Mouse (Mus musculus) c-Kit-negative CD71-positive TER-119-positive erythroid progenitor cells, embryonic 14.5 days (primary cell): ENCODE data around the gene Pde4d.
"Not testable (repeated sequence)": the region's sequence is repeated elsewhere in the genome, so short reads cannot be mapped to it uniquely, and the experiment has no call there.

Source experiments
- DNase-seq: peaks from one replicate; pipeline ENCODE4 v3.0.0-alpha.2; 2013; ENCODE audit warnings: low read depth, low spot score

Pde4d gene

GRCm38 (mm10) chr13:109881161-109881857 lies 1431.6 kb downstream of the Pde4d start:
- DNase-seq: no peak

DNA sequence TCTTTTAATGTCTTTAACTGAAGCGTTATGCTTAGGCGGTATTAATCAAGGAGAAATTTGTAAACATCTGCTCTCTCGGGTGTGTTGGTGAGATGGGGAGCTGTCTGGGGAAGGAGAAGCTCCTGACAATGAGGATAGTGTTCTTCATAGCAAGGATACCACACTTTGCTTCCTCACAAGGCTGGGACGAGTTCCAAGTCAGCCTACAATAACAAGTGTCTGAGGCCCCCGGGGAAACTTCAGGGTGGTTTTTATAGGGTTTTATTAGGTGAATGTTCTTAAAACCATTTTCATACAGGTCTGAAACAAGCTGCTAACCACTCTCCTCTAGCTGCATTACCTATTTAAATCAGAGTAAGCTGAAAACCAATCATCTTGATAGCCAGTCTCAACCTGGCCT lies 1433.9 kb downstream of the Pde4d start:
- DNase-seq: no peak

GRCm38 (mm10) chr13:109884812-109885211 lies 1435.1 kb downstream of the Pde4d start:
- DNase-seq: no peak

GRCm38 (mm10) chr13:109888293-109888692 lies 1438.5 kb downstream of the Pde4d start:
- no peak for DNase-seq

DNA sequence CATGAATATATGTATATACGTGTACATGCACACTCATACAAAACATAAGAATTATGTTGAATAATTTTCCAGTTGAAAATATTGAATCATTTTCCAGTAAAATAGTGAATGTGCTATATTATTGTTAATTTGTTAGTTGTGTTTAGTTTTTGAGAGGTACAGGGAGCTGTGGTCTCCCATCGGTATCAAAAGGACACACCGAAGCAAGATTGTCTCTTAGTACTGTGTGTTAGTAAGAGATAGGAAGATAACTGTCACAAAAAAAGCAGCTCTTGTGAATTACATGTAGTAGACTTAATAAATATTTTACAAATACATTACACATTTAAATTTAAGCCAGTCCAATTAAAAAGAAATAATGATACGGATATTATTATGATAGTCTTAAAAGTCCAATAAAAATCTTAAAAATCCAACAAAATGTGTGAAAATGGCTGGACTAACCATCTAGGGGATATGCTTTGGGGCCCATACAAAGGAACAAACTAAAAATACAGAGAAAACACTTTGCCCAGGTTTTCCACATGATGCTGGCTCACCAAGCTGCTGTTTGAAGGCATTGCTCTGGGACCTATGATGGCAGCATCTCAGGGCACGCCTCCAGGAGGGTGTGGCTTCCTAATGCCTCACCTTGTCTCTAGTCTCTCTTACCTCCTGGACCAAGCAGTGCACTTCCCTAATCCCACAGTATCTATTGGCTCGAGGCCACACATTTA lies 1441.6 kb downstream of the Pde4d start:
- no peak for DNase-seq

DNA sequence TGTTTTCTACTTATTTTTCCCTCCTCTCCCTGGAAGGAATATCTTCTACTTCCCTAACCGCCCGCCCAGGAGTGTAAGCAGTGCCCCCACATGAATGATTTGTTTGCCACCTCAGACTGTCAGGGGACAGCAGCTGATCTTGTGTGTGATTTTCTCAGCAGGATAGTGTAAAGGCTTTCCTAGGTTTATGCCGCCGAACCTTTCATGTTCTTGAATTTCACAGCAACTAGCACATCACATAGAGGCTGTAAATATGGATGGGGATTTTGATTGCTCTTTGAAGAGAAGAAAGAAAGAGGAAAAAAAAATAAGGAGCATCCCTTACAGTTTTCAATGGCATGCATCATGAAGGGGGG lies 1442.1 kb downstream of the Pde4d start:
- DNase-seq: no peak

DNA sequence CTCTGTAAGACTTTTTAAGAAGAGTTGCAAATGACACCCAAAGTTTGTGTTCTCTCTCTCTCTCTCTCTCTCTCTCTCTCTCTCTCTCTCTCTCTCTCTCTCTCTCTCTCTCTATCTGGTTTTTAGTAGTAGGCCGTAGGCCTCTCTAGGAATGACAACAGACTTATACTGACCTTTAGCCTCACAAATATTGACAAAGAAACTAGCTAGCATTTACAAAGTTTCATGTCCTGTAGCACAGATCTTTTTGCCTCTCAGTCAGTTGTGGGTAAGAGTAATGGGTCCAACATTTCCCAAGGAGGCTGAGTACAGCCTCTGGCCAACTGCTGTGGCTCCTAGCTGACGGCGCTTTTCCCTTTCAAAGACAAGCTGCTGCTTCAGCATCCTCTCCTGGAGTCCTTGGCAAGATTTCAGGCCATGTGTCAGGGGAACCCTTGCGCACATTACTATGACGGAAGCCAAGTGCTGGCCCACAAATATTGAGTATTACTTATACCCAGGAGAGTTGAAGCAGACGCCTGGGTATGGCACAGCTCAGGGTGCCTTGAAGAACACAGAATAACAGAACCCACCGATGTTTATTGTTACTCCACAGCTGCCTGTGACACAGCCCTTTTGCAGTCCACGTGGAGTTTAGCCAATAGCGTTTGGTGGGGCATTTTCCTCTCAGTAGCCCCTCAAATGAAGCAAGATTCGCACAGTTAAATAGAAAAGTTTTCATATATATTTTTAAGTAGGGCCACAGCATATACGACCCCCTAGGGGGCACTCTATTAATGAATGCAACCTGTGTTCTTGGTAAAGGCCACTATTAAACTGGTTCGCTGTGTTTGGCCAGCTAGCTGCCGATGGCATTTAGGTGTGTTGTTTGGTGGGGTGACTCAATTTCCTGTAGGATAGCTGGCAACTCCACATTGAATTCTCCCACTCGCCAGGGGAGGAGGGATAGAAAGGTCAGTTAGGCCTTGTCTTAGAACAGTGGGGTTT lies 1450.0 kb downstream of the Pde4d start:
- DNase-seq: no peak

DNA sequence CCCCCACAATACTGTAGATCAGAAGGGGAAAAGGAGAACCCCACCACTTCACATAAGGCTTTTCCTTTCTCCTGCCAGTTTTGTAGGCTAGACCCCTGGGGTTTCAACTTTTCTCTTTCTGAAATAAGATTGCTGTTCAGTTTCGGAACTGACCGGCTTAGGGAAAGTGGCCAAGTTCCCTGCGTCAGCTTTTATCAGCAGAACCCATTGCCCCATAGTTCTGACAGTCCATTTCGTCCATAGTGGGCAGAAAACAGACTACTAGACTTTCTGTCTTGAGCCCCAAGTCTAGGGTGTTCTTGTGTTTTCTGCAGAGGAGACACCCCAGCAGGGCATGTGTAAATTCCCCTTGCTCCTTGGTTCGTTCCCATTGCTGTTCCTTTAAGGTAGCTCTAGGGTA lies 1452.1 kb downstream of the Pde4d start:
- DNase-seq: no peak

GRCm38 (mm10) chr13:109902460-109902854 lies 1452.7 kb downstream of the Pde4d start:
- not testable (repeated sequence) for DNase-seq

GRCm38 (mm10) chr13:109902855-109903763 lies 1453.4 kb downstream of the Pde4d start:
- no peak for DNase-seq

DNA sequence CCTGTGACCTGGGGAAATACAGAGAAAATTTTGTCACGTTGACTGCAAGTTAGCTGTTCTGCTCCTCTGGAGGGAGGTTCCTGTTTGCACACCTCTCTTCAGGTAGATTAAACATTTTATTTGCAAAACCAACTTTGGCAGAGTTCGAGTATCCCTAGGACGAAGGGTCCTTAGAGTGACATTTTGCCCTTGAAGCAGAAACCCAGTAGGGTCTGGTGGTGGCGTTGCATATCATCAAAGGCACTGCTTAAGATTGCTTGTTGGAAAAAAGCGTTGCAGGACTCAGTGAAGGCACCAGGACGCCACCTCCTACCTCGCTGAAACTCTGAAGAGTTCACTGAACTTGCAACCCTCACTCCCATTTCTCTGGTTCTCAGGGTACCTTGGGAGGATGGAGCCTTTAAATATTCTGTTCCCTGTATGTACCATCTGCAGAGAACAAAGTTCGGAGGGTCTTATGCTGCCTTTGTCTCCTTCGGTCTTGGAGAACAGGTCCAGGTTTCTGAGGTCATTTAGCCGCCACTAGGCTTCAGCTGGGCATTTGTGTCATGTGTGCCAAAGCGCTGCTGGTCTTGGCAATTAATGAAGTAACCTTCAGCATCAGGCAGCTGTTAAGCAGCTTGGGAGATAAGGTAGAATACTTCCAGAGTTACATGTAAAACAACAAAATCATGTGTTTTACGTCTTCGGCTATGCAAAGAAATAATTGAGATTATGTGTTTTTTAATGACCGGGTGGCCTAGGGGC lies 1454.2 kb downstream of the Pde4d start:
- DNase-seq: no peak

DNA sequence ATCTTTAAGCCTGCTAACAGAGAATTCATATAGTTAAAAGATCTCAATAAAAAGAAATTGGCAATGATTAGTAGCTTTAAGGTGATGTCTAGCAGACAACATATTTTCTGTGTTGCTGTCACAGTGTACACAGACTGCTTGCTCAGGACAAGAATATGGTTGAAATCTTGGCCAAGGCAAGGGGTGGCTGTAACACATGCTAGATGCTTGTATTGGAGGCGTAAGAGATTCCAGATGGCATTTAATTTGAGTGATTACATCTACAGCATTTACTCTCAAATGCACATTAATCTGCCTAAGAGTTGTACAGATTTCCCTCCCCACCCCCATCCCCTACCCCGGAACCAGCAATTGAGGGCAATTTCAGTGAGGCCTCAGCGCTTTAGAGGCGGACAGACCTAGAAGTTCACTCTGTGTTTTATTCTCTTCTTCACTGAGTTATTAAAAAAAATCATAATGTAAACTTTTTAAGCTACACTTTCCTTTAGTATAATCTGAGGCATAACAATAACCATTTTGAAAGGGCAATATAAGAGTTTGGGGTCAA lies 1456.7 kb downstream of the Pde4d start:
- DNase-seq: no peak

DNA sequence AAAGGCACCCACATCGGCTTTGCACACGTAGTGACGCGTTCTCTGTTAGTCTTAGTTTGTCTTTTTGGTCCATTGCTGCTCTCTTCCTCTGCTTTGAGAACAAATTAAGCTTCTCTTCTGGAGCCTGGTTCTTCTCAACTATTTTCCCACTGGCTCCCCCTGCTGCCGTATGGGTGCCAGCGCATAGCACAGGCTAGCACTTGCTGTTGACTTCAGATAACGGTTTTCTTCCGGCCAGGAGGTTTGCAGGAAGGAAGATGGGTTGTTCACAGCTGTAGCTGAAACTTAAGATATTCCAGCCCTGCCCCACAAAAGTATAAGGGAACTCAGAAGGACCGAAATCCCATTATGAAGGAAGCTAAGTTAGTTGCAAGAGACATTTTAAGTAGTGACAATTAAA lies 1457.9 kb downstream of the Pde4d start:
- peak; percentile 21 for DNase-seq

- no peak for DNase-seq
Measured at GRCm38 (mm10) chr13:109908386-109908785, 1458.6 kb downstream of the Pde4d start.

- DNase-seq: no peak
Measured at GRCm38 (mm10) chr13:109909111-109909510, 1459.4 kb downstream of the Pde4d start.

DNA sequence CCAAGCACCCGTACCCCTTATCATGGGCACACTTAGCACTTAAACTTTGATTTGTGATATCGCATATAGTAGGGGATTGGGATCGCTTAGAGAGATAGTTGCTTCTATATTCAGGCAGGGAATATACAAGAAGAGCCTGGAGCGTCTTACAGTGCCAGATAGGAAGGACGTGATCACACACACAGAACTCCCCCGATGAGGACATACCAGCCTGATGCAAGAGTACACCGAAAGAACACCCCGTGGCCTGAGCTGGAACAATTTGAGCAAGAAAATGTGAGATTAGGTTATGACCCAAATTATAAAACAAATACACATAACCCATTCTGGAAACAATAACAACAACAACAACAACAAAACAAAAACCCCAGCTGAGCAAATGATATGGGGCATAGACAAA lies 1461.2 kb downstream of the Pde4d start:
- DNase-seq: no peak

DNA sequence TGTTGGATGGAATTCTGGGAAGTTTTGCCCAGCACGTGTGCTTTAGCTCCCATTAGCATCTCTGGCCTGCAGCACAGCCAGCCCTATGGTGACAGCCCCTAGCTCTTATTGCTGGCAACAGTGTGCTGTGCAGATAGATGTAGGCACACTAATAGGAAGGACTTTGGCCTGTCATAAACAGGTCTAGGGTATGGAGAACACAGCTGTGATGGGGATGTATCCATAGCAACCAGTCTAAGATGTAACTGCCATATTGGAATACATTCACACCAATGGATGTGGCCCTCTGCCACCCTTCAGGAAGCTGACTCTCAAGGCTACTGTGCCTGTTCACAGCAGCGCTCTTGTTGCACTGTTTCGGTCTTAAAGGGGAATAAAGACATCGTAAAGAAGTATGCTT lies 1462.9 kb downstream of the Pde4d start:
- DNase-seq: no peak

DNA sequence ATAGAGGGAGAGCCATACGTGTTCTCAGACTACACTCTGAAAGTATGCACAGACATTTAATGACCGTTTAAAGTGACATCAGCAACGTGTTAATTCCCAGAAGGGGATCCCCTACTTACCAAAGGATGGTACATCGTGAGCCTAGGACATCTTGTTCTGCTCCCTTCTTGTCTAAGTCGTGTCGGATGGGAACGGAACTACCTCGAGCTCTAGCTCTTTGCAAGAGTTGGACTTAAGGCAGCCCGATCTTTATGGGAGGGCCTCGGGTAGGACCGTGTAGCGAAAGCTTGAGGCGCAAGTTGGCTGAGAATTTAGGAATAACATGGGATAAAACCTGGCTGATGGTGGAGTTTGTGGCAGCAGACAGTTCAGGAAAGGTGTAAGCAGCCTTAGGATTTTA lies 1464.5 kb downstream of the Pde4d start:
- no peak for DNase-seq

- no peak for DNase-seq
Measured at GRCm38 (mm10) chr13:109914846-109915245, 1465.1 kb downstream of the Pde4d start.

DNA sequence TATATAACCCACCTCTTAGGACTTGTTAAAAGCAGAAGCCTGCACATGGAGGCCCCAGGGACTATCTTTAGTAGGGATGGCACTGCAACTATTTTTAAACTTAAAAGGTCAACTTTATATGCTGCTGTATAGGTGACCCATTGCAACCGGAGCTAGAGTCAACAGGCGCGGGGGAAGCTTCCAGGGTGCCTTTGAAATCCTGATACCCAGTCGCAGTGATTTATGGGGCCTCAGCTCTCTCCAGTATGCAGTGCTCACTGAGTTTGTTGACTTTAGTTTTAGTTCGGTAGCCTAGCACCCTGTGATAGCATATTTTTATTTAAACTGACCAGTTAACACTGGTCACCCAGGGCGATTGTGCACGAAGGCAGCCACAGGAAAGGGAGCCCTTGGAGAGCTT lies 1465.8 kb downstream of the Pde4d start:
- no peak for DNase-seq
